Mouse (Mus musculus): Measurements from ENCODE around the gene Jph3. TPM values are rescaled to one million over a fixed set of nuclear protein-coding genes. Genes with fewer than 3 reads are reported as not detected.

The Jph3 gene
- polyA plus RNA-seq, 1 experiment from 2014 or later: 106 TPM

Other genes with a start within 250 kb of the Jph3 start
- not detected in 2 replicates for gene 1700018B08Rik, start 185.3 kb upstream of the Jph3 start, polyA plus RNA-seq (2015; fragmentation: Nextera tagmentation; extraction: Ambion mirVana)
- 32.0 and 37.6 TPM in 2 replicates for gene Fbxo31, start 150.8 kb upstream of the Jph3 start, polyA plus RNA-seq (2015; fragmentation: Nextera tagmentation; extraction: Ambion mirVana)
- gene Map1lc3b, start 139.3 kb upstream of the Jph3 start, polyA plus RNA-seq (2015; fragmentation: Nextera tagmentation; extraction: Ambion mirVana): 362 and 370 TPM in 2 replicates
- gene Zcchc14, start 76.7 kb upstream of the Jph3 start, polyA plus RNA-seq (2015; fragmentation: Nextera tagmentation; extraction: Ambion mirVana): 23.9 and 28.2 TPM in 2 replicates
- 42.1 and 43.3 TPM in 2 replicates for gene Klhdc4, start 99.9 kb downstream of the Jph3 start, polyA plus RNA-seq (2015; fragmentation: Nextera tagmentation; extraction: Ambion mirVana)
- 48.9 and 50.8 TPM in 2 replicates for gene Slc7a5, start 178.1 kb downstream of the Jph3 start, polyA plus RNA-seq (2015; fragmentation: Nextera tagmentation; extraction: Ambion mirVana)
- 0.55 and 0.60 TPM in 2 replicates for gene Car5a, start 215.3 kb downstream of the Jph3 start, polyA plus RNA-seq (2015; fragmentation: Nextera tagmentation; extraction: Ambion mirVana)
- gene Banp, start 220.1 kb downstream of the Jph3 start, polyA plus RNA-seq (2015; fragmentation: Nextera tagmentation; extraction: Ambion mirVana): 54.7 and 55.7 TPM in 2 replicates